Mouse (Mus musculus) CH12.LX (cell line): ENCODE measurements around the gene Slc7a11. TPM values are rescaled to one million over a fixed set of nuclear protein-coding genes. Genes with fewer than 3 reads are reported as not detected.
"Not testable (repeated sequence)": the region's sequence is repeated elsewhere in the genome, so short reads cannot be mapped to it uniquely, and the experiment has no call there.

ENCODE experiments used
- DNase-seq: peaks from one replicate; pipeline ENCODE4 v3.0.0-alpha.2; 2013; ENCODE audit errors: extremely low read depth
- H3K27ac ChIP-seq: 2 replicates; pipeline ENCODE4 v1.5.1; 2012; ENCODE audit warnings: low read depth, mild to moderate bottlenecking, control low read depth, moderate library complexity; ENCODE audit not compliant: insufficient read depth
- H3K27me3 ChIP-seq: replicated peaks from 2 replicates; pipeline ENCODE3; 2012; ENCODE audit warnings: inconsistent platforms
- H3K36me3 ChIP-seq, 2 experiments: replicated peaks in 1 of 2; 2 replicates each; pipeline versions ENCODE3 to v1.6.1; 2012; ENCODE audit warnings: inconsistent platforms in 1 of 2, low read length in 1 of 2, mild to moderate bottlenecking in 1 of 2, mixed read lengths in 1 of 2, moderate library complexity in 1 of 2; ENCODE audit not compliant: control insufficient read depth in 1 of 2, insufficient read depth in 1 of 2
- H3K4me1 ChIP-seq, 2 experiments: 2 replicates each; pipeline ENCODE4 v1.6.1; 2012; ENCODE audit warnings: inconsistent platforms in 1 of 2, moderate library complexity in 1 of 2; ENCODE audit not compliant: insufficient read depth in 2 of 2, control insufficient read depth in 1 of 2
- H3K4me2 ChIP-seq: 2 replicates; pipeline ENCODE4 v1.6.1; 2012; ENCODE audit warnings: low read depth, mild to moderate bottlenecking, control low read depth; ENCODE audit not compliant: poor library complexity, insufficient read depth, severe bottlenecking
- H3K4me3 ChIP-seq, 3 experiments: fragments of 150-350 bp in 1 of 3; sonication (generic) in 1 of 3; replicated peaks in 1 of 3; 2 replicates each; pipeline versions ENCODE3 to v1.5.1; 2011 to 2012; ENCODE audit warnings: low read depth in 2 of 3, low read length in 2 of 3, mild to moderate bottlenecking in 2 of 3, moderate library complexity in 2 of 3, control low read depth in 1 of 3, improper control_type of control experiment in 1 of 3, inconsistent platforms in 1 of 3, mixed read lengths in 1 of 3; ENCODE audit not compliant: poor library complexity in 1 of 3
- H3K79me2 ChIP-seq: replicated peaks from 2 replicates; pipeline ENCODE4 v1.6.1; 2012; ENCODE audit warnings: mild to moderate bottlenecking, moderate library complexity; ENCODE audit not compliant: control insufficient read depth, poor library complexity, insufficient read depth, severe bottlenecking; ENCODE audit errors: extremely low read depth
- H3K9ac ChIP-seq: 2 replicates; pipeline ENCODE4 v1.6.1; 2012; ENCODE audit warnings: low read depth, mild to moderate bottlenecking, control low read depth, moderate library complexity; ENCODE audit not compliant: insufficient read depth
- H3K9me3 ChIP-seq: replicated peaks from 2 replicates; pipeline ENCODE3; 2012; ENCODE audit warnings: low read length, inconsistent platforms, mixed read lengths
- ETS1 ChIP-seq: conservative IDR thresholded peaks from 2 replicates; pipeline ENCODE4 v1.6.1; 2012; ENCODE audit warnings: low read depth, mild to moderate bottlenecking, inconsistent platforms, low read length, improper control_type of control experiment, moderate library complexity
- GABPA ChIP-seq: IDR thresholded peaks from 2 replicates; pipeline ENCODE4 v1.6.1; 2012; ENCODE audit warnings: low read depth, low read length, improper control_type of control experiment, inconsistent platforms; ENCODE audit not compliant: insufficient replicate concordance
- IRF4 ChIP-seq: IDR thresholded peaks from 2 replicates; pipeline ENCODE4 v1.6.1; 2014; ENCODE audit warnings: low read depth, mild to moderate bottlenecking, inconsistent platforms, low read length, improper control_type of control experiment
- JUND ChIP-seq: conservative IDR thresholded peaks from 2 replicates; pipeline ENCODE4 v1.6.1; 2011; ENCODE audit warnings: low read depth, low read length, improper control_type of control experiment
- MAFK ChIP-seq: IDR thresholded peaks from 2 replicates; pipeline ENCODE4 v1.6.1; 2011; ENCODE audit warnings: low read length, improper control_type of control experiment; ENCODE audit not compliant: insufficient replicate concordance
- MAX ChIP-seq: IDR thresholded peaks from 2 replicates; pipeline ENCODE4 v1.6.1; 2011; ENCODE audit warnings: low read length, improper control_type of control experiment
- MEF2A ChIP-seq: IDR thresholded peaks from 2 replicates; pipeline ENCODE4 v1.6.1; 2014; ENCODE audit warnings: low read depth, mild to moderate bottlenecking, inconsistent platforms, low read length, improper control_type of control experiment, borderline replicate concordance
- MXI1 ChIP-seq: IDR thresholded peaks from 2 replicates; pipeline ENCODE4 v1.6.1; 2011; ENCODE audit warnings: mild to moderate bottlenecking, low read depth, low read length, improper control_type of control experiment
- NRF1 ChIP-seq: IDR thresholded peaks from 2 replicates; pipeline ENCODE4 v1.6.1; 2014; ENCODE audit warnings: low read depth, mild to moderate bottlenecking, inconsistent platforms, low read length, improper control_type of control experiment, moderate library complexity
- PAX5 ChIP-seq: IDR thresholded peaks from 2 replicates; pipeline ENCODE4 v1.6.1; 2012; ENCODE audit warnings: low read length, inconsistent platforms, mixed read lengths
- POLR2A ChIP-seq: IDR thresholded peaks from 2 replicates; pipeline ENCODE4 v1.6.1; 2011; ENCODE audit warnings: low read depth, mild to moderate bottlenecking, improper control_type of control experiment, low read length
- POLR2AphosphoS2 ChIP-seq: IDR thresholded peaks from 2 replicates; pipeline ENCODE4 v1.6.1; 2011; ENCODE audit warnings: low read depth, low read length, improper control_type of control experiment
- RAD21 ChIP-seq: IDR thresholded peaks from 2 replicates; pipeline ENCODE4 v1.6.1; 2011; ENCODE audit warnings: low read depth, mild to moderate bottlenecking, low read length, improper control_type of control experiment, moderate library complexity
- SIN3A ChIP-seq: IDR thresholded peaks from 2 replicates; pipeline ENCODE4 v1.6.1; 2012; ENCODE audit warnings: low read length, improper control_type of control experiment, inconsistent platforms
- SMC3 ChIP-seq: IDR thresholded peaks from 2 replicates; pipeline ENCODE4 v1.6.1; 2011; ENCODE audit warnings: low read depth, low read length, improper control_type of control experiment
- TCF12 ChIP-seq: IDR thresholded peaks from 2 replicates; pipeline ENCODE4 v1.6.1; 2014; ENCODE audit warnings: low read depth, mild to moderate bottlenecking, inconsistent platforms, low read length, improper control_type of control experiment
- UBTF ChIP-seq: IDR thresholded peaks from 2 replicates; pipeline ENCODE4 v1.6.1; 2012; ENCODE audit warnings: low read depth, mild to moderate bottlenecking, inconsistent platforms, low read length, improper control_type of control experiment, moderate library complexity
- USF1 ChIP-seq: IDR thresholded peaks from 2 replicates; pipeline ENCODE4 v1.6.1; 2014; ENCODE audit warnings: low read depth, mild to moderate bottlenecking, inconsistent platforms, low read length, improper control_type of control experiment
- dilution Hi-C: fragments of 300-500 bp; cut with MboI; formaldehyde crosslinking; loops from 2 replicates; pipeline ENCODE4 v1.14.3; 2020; ENCODE audit warnings: low sequenced_read_pairs; ENCODE audit not compliant: extremely low pct_unique_long_range_greater_than_20kb, extremely low pct_ligation_motif_present
- in situ Hi-C: fragments of 300-500 bp; cut with MboI; formaldehyde crosslinking; loops from 3 replicates; pipeline ENCODE4 v1.14.3; 2019; ENCODE audit warnings: low sequenced_read_pairs, low pct_ligation_motif_present, low pct_unique_long_range_greater_than_20kb, mixed read lengths
- polyA plus RNA-seq: library from polyadenylated mRNA; unstranded; fragments of >175 nt; gene quantifications from 2 replicates; pipeline ENCODE4 v1.2.1, GENCODE M21; 2012; ENCODE audit warnings: low read depth; ENCODE audit not compliant: insufficient read length
- total RNA-seq, 2 experiments: library from RNA; depleted of rRNA; stranded (reverse); fragments of 300-350 nt in 1 of 2; fragments of >200 nt in 1 of 2; gene quantifications; 2 replicates each; pipeline ENCODE4 v1.2.3; 2012 to 2014

The Slc7a11 gene
- total and polyA plus RNA-seq, 3 experiments: 0.13 to 0.37 TPM; not detected in 1

DNA sequence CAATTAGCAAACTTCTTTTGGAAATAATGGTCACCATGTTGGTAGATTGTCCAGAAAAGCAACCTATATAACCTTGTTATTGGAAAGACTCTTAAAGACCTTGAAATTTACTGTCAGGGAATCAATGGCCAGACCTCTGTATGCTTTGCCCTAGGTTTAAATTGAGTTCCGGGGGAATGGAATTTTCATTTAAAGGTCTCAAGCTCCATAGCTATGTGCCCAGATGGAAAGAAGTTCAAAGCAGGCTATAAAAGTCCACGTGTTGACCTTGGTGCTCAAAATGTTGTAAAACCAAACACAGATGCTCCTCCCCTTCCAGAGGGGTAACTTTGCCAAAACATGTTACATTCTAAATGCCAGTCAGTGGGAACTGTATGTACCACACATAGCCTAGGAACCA, 3.0 kb downstream of the Slc7a11 start:
- in situ Hi-C loops (loop anchor here (25.0 kb wide), 1 partner anchor 772 kb away; the partner anchor contains the start of gene Noct), dilution Hi-C loops (no loop called here)
- no peak overlapping the region for H3K9ac ChIP-seq
- no peaks in the 10 kb centered on the region for H3K27me3 ChIP-seq
- H3K79me2 ChIP-seq: no peaks in the 10 kb centered on the region
- H3K27ac ChIP-seq: no peak overlapping the region
- DNase-seq: no peak
- H3K4me1 ChIP-seq: no peaks in the 10 kb centered on the region
- no peak overlapping the region for H3K4me3 ChIP-seq
- H3K9me3 ChIP-seq: peaks cover 35% of the 10 kb centered on the region
- no peaks in the 10 kb centered on the region for H3K36me3 ChIP-seq
- H3K4me2 ChIP-seq: no peak overlapping the region
- TF ChIP-seq SMC3 (no peak), ETS1 (no peak), NRF1 (no peak), MEF2A (no peak)

DNA sequence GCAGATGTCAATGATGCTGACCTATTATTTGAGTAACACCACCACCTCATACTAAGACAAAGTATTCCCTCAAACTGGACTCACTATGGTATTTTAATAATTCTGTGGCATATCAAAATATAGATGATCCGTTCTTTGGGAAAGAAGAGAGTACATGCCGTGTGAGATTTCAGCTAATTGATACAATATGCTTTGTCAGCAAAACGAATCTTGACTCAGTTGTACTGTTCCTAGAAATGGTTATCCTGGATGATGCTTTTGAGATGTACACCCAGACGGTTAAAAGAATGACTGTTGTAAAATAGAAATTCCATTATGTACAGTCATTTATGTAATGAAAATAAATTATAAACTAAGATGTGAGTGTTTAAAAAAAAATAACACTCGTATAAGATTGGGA, 4.0 kb downstream of the Slc7a11 start:
- Histone ChIP-seq H3K79me2 (no peaks in the 10 kb centered on the region), H3K27me3 (no peaks in the 10 kb centered on the region), H3K4me3 (no peak overlapping the region), H3K4me1 (no peaks in the 10 kb centered on the region), H3K9me3 (peaks cover 33% of the 10 kb centered on the region), H3K27ac (no peak overlapping the region), H3K36me3 (no peaks in the 10 kb centered on the region), H3K9ac (no peak overlapping the region), H3K4me2 (no peak overlapping the region)
- in situ Hi-C loops (loop anchor here (25.0 kb wide), 1 partner anchor 773 kb away; the partner anchor contains the start of gene Noct), dilution Hi-C loops (no loop called here)
- TF ChIP-seq MAX (no peak), MAFK (0 out of 2 replicates have a peak, but pooled peaks have one; percentile 64)
- no peak for DNase-seq

DNA sequence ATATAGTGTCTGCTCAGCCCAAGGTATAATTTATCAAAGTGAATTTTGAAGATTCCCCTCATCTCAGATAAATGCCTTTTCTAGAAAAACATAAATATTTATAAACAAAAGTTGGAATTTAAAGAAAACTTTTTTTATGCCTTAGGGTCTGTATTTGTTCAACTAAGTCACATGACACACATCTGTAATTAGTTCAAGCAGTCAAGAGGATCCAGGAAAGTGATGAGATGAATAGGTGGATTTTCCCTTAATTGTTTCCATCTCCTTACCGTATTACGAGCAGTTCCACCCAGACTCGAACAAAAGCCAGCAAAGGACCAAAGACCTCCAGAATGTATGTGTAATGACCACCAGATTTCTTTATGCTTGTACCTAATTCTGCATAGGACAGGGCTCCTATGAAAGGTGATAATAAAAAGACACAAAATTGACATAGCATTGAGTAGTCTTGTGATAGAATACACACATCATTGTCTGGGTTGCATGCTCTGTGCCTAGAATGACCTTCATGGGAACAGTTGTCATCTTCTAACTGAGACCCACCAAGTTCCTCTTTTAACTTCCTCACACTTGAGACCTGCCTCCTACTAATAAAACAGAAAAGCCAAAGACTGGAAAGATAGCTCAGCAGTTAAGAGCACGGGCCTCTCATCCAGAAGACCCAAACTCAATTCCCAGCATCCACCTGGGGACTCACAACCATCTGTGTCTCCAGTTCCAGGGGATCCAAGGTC, 4.7 kb downstream of the Slc7a11 start:
- no peak for TF ChIP-seq MEF2A
- no peak for TF ChIP-seq UBTF
- no peak for TF ChIP-seq POLR2AphosphoS2
- no peak for TF ChIP-seq PAX5
- TF ChIP-seq JUND: no peak
- TF ChIP-seq TCF12: no peak
- no peak for TF ChIP-seq RAD21
- no peak for TF ChIP-seq IRF4
- no peak for TF ChIP-seq MXI1
- TF ChIP-seq USF1: no peak
- no peak for TF ChIP-seq SIN3A
- no peak for TF ChIP-seq GABPA
- no peak for TF ChIP-seq POLR2A
- no peak for TF ChIP-seq SMC3
- Histone ChIP-seq H3K4me2 (no peak overlapping the region), H3K79me2 (no peaks in the 10 kb centered on the region), H3K36me3 (no peaks in the 10 kb centered on the region), H3K9me3 (peaks cover 41% of the 10 kb centered on the region), H3K27ac (no peak overlapping the region), H3K4me1 (no peaks in the 10 kb centered on the region), H3K4me3 (no peak overlapping the region), H3K27me3 (no peaks in the 10 kb centered on the region), H3K9ac (no peak overlapping the region)
- dilution Hi-C loops: no loop called here
- in situ Hi-C loops: loop anchor here (25.0 kb wide), 1 partner anchor 774 kb away; the partner anchor contains the start of gene Noct
- DNase-seq: no peak

DNA sequence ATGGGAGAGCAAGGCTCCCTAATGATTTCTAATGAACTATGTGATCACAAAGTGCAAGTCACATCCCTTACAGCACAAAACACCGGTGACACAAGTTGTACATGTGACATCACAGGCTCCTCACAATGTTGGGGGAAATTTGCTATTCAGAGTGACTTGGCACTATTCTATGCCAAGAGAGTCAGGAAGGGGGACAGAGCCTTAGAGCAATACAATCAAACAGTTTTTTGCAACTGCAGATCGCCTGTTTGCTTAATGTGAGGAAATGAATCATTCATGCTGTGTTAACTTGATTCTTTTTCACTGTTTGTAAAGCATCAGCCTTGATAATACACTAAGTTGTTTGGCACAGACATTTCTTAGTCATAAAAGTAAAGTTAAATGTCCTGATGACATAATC, 5.3 kb downstream of the Slc7a11 start:
- H3K4me2 ChIP-seq, H3K36me3 ChIP-seq, H3K4me3 ChIP-seq, H3K79me2 ChIP-seq, H3K9ac ChIP-seq, dilution Hi-C loops, H3K27me3 ChIP-seq, DNase-seq, H3K4me1 ChIP-seq, H3K27ac ChIP-seq: not testable (repeated sequence)
- in situ Hi-C loops: loop anchor here (25.0 kb wide), 1 partner anchor 774 kb away; the partner anchor contains the start of gene Noct
- peaks cover 38% of the 10 kb centered on the region for H3K9me3 ChIP-seq
